Mouse (Mus musculus) heart, embryonic 12.5 days (tissue): ENCODE measurements around the gene Six6. TPM values are rescaled to one million over a fixed set of nuclear protein-coding genes. Genes with fewer than 3 reads are reported as not detected.
A peak's percentile ranks its signal among the peaks of the same experiment; 100 is the strongest.

Experiments
- ATAC-seq: fragments of 200-750 bp; cut with Nextera tagmentation; 2 replicates; pipeline ENCODE4 v1.8.0; 2017; ENCODE audit warnings: moderate TSS enrichment, moderate library complexity; ENCODE audit not compliant: insufficient number of reproducible peaks, low FRiP score
- H3K27ac ChIP-seq: fragments of 300-500 bp; sonication (generic); 2 replicates; pipeline ENCODE4 v1.5.1; 2016; ENCODE audit warnings: mild to moderate bottlenecking, moderate library complexity; ENCODE audit not compliant: poor library complexity, severe bottlenecking
- H3K27me3 ChIP-seq: fragments of 300-500 bp; sonication (generic); replicated peaks from 2 replicates; pipeline ENCODE4 v1.6.1; 2016; ENCODE audit warnings: mild to moderate bottlenecking, moderate library complexity
- H3K36me3 ChIP-seq: fragments of 300-500 bp; sonication (generic); 2 replicates; pipeline ENCODE4 v1.6.1; 2016; ENCODE audit warnings: mild to moderate bottlenecking, moderate library complexity
- H3K4me1 ChIP-seq: fragments of 300-500 bp; sonication (generic); replicated peaks from 2 replicates; pipeline ENCODE4 v1.6.1; 2016; ENCODE audit warnings: mild to moderate bottlenecking
- H3K4me2 ChIP-seq: fragments of 300-500 bp; sonication (generic); 2 replicates; pipeline ENCODE4 v1.6.1; 2016; ENCODE audit warnings: mild to moderate bottlenecking, moderate library complexity
- H3K4me3 ChIP-seq: fragments of 300-500 bp; sonication (generic); 2 replicates; pipeline ENCODE4 v1.5.1; 2016; ENCODE audit warnings: mild to moderate bottlenecking
- H3K9ac ChIP-seq: fragments of 300-500 bp; sonication (generic); 2 replicates; pipeline ENCODE4 v1.6.1; 2016; ENCODE audit warnings: mild to moderate bottlenecking, moderate library complexity
- H3K9me3 ChIP-seq: fragments of 300-500 bp; sonication (generic); replicated peaks from 2 replicates; pipeline ENCODE4 v1.6.1; 2016; ENCODE audit warnings: mild to moderate bottlenecking, moderate library complexity
- WGBS: fragments of 180-500 bp; shearing (Covaris S2); methylation state at CpG from one replicate; pipeline ENCODE4 v1.1.7; 2016; 5-methylcytosine and 5-hydroxymethylcytosine counted together
- polyA plus RNA-seq: library from polyadenylated mRNA; unstranded; fragments of >200 nt; fragmentation: Nextera tagmentation; extraction: Ambion mirVana; gene quantifications from 2 replicates; pipeline ENCODE4 v1.2.1, GENCODE M21; 2016

Six6 gene
- polyA plus RNA-seq, 1 experiment from 2014 or later, result not detected

- H3K4me3 ChIP-seq, result no peak overlapping the region
- 90% methylated on average over 3 of the region's 3 CpGs for WGBS
- ATAC-seq, result no peak
These were observed 18.8 kb downstream of the Six6 start for GRCm38 (mm10) chr12:72958446-72958845.

GRCm38 (mm10) chr12:72962761-72963160 is 23.1 kb downstream of the Six6 start:
- Histone ChIP-seq H3K9me3 (0 out of 2 replicates have a peak, but pooled peaks cover 5% of the 10 kb centered on the region), H3K36me3 (no peaks in the 10 kb centered on the region), H3K27me3 (no peaks in the 10 kb centered on the region), H3K4me1 (no peaks in the 10 kb centered on the region), H3K4me3 (no peak overlapping the region), H3K4me2 (no peak overlapping the region), H3K27ac (no peak overlapping the region), H3K9ac (no peak overlapping the region)
- no peak for ATAC-seq
- WGBS, result 59% methylated on average over 6 of the region's 6 CpGs

More at GRCm38 (mm10) chr12:72958446-72958845, 18.8 kb downstream of the Six6 start:
- Histone ChIP-seq H3K9me3 (0 out of 2 replicates have a peak, but pooled peaks cover 5% of the 10 kb centered on the region), H3K27me3 (0 out of 2 replicates have a peak, but pooled peaks cover 5% of the 10 kb centered on the region), H3K36me3 (no peaks in the 10 kb centered on the region), H3K27ac (no peak overlapping the region), H3K9ac (no peak overlapping the region), H3K4me2 (no peak overlapping the region), H3K4me1 (peaks cover 13% of the 10 kb centered on the region)

- Histone ChIP-seq H3K9ac (no peak overlapping the region), H3K4me1 (no peaks in the 10 kb centered on the region), H3K4me3 (no peak overlapping the region), H3K4me2 (no peak overlapping the region), H3K36me3 (no peaks in the 10 kb centered on the region), H3K27me3 (peaks cover 6% of the 10 kb centered on the region), H3K27ac (no peak overlapping the region), H3K9me3 (no peaks in the 10 kb centered on the region)
- WGBS, result 80% methylated on average over 7 of the region's 7 CpGs
- ATAC-seq, result no peak
These were observed 27.8 kb downstream of the Six6 start for GRCm38 (mm10) chr12:72967541-72967940.

- Histone ChIP-seq H3K27me3 (peaks cover 13% of the 10 kb centered on the region), H3K4me2 (no peak overlapping the region), H3K9me3 (no peaks in the 10 kb centered on the region), H3K4me3 (no peak overlapping the region), H3K9ac (no peak overlapping the region), H3K36me3 (no peaks in the 10 kb centered on the region), H3K27ac (no peak overlapping the region), H3K4me1 (peaks cover under 1% of the 10 kb centered on the region; the same call in 1 of the 2 replicates)
- 55% methylated on average over 14 of the region's 14 CpGs for WGBS
- no peak for ATAC-seq
These were observed 30.9 kb downstream of the Six6 start for GRCm38 (mm10) chr12:72970620-72971019.

GRCm38 (mm10) chr12:72973161-72973560 is 33.5 kb downstream of the Six6 start:
- ATAC-seq, result no peak
- H3K27ac ChIP-seq, result no peak overlapping the region
- no peak overlapping the region for H3K4me3 ChIP-seq
- H3K27me3 ChIP-seq, result peaks cover 13% of the 10 kb centered on the region
- 3% methylated on average over 6 of the region's 6 CpGs for WGBS
- H3K9ac ChIP-seq, result no peak overlapping the region
- no peak overlapping the region for H3K4me2 ChIP-seq
- no peaks in the 10 kb centered on the region for H3K9me3 ChIP-seq
- no peaks in the 10 kb centered on the region for H3K36me3 ChIP-seq
- peaks cover 6% of the 10 kb centered on the region; the same call in 1 of the 2 replicates for H3K4me1 ChIP-seq

GRCm38 (mm10) chr12:72976172-72976571 is 36.5 kb downstream of the Six6 start:
- Histone ChIP-seq H3K36me3 (no peaks in the 10 kb centered on the region), H3K4me2 (peak overlapping the region; percentile 76), H3K4me3 (peak overlapping the region; percentile 46), H3K9ac (peak overlapping the region; percentile 60), H3K27me3 (peaks cover 10% of the 10 kb centered on the region), H3K9me3 (no peaks in the 10 kb centered on the region), H3K4me1 (peaks cover 9% of the 10 kb centered on the region; the same call in 1 of the 2 replicates), H3K27ac (no peak overlapping the region)
- ATAC-seq, result no peak
- 4% methylated on average over 7 of the region's 7 CpGs for WGBS

GRCm38 (mm10) chr12:72976718-72977117 is 37.0 kb downstream of the Six6 start:
- Histone ChIP-seq H3K4me3 (peak overlapping the region; percentile 46), H3K4me1 (peaks cover 9% of the 10 kb centered on the region; the same call in 1 of the 2 replicates), H3K9ac (peak overlapping the region; percentile 60; the same call in 1 of the 2 replicates), H3K36me3 (no peaks in the 10 kb centered on the region), H3K27ac (no peak overlapping the region), H3K9me3 (no peaks in the 10 kb centered on the region), H3K27me3 (peaks cover 7% of the 10 kb centered on the region; the same call in 1 of the 2 replicates), H3K4me2 (peak overlapping the region; percentile 76)
- WGBS, result 1% methylated on average over 12 of the region's 12 CpGs
- peak; percentile 67 for ATAC-seq

GRCm38 (mm10) chr12:72977851-72978250 is 38.2 kb downstream of the Six6 start:
- Histone ChIP-seq H3K4me1 (peaks cover 9% of the 10 kb centered on the region; the same call in 1 of the 2 replicates), H3K9ac (no peak overlapping the region), H3K36me3 (no peaks in the 10 kb centered on the region), H3K9me3 (no peaks in the 10 kb centered on the region), H3K4me2 (no peak overlapping the region), H3K27ac (no peak overlapping the region), H3K27me3 (peaks cover 7% of the 10 kb centered on the region; the same call in 1 of the 2 replicates), H3K4me3 (no peak overlapping the region)
- 76% methylated on average over 3 of the region's 3 CpGs for WGBS
- ATAC-seq, result no peak

- WGBS, result 42% methylated on average over 5 of the region's 5 CpGs
- H3K4me1 ChIP-seq, result peaks cover 9% of the 10 kb centered on the region; the same call in 1 of the 2 replicates
- H3K4me2 ChIP-seq, result no peak overlapping the region
- no peaks in the 10 kb centered on the region for H3K36me3 ChIP-seq
- no peak overlapping the region for H3K27ac ChIP-seq
- no peaks in the 10 kb centered on the region for H3K9me3 ChIP-seq
- no peak for ATAC-seq
- no peak overlapping the region for H3K9ac ChIP-seq
- H3K4me3 ChIP-seq, result no peak overlapping the region
- no peaks in the 10 kb centered on the region; the same call in 1 of the 2 replicates for H3K27me3 ChIP-seq
These were observed 39.5 kb downstream of the Six6 start for GRCm38 (mm10) chr12:72979236-72979635.

- Histone ChIP-seq H3K27me3 (no peaks in the 10 kb centered on the region), H3K9ac (no peak overlapping the region), H3K4me1 (0 out of 2 replicates have a peak, but pooled peaks cover 3% of the 10 kb centered on the region), H3K36me3 (no peaks in the 10 kb centered on the region), H3K4me3 (no peak overlapping the region), H3K27ac (no peak overlapping the region), H3K4me2 (no peak overlapping the region), H3K9me3 (peaks cover 5% of the 10 kb centered on the region; the same call in 1 of the 2 replicates)
- WGBS, result 74% methylated on average over 10 of the region's 10 CpGs
- ATAC-seq, result no peak
These were observed 42.9 kb downstream of the Six6 start for GRCm38 (mm10) chr12:72982616-72983015.

GRCm38 (mm10) chr12:72983071-72983857 is 43.6 kb downstream of the Six6 start:
- 67% methylated on average over 8 of the region's 8 CpGs for WGBS
- Histone ChIP-seq H3K36me3 (no peaks in the 10 kb centered on the region), H3K4me1 (0 out of 2 replicates have a peak, but pooled peaks cover 3% of the 10 kb centered on the region), H3K9ac (no peak overlapping the region), H3K4me3 (no peak overlapping the region), H3K4me2 (no peak overlapping the region), H3K9me3 (peaks cover 5% of the 10 kb centered on the region; the same call in 1 of the 2 replicates), H3K27ac (no peak overlapping the region), H3K27me3 (no peaks in the 10 kb centered on the region)
- ATAC-seq, result no peak
